Mouse (Mus musculus) erythroblast, embryonic 14.5 days (primary cell): ENCODE measurements around the gene Runx2.

Experiments
- GATA1 ChIP-seq: IDR thresholded peaks from 2 replicates; pipeline ENCODE4 v1.6.1; 2012; ENCODE audit warnings: low read length, inconsistent platforms, mixed read lengths
- TAL1 ChIP-seq: IDR thresholded peaks from 3 replicates; pipeline ENCODE4 v1.6.1; 2012; ENCODE audit warnings: low read length, inconsistent platforms, mixed read lengths

DNA sequence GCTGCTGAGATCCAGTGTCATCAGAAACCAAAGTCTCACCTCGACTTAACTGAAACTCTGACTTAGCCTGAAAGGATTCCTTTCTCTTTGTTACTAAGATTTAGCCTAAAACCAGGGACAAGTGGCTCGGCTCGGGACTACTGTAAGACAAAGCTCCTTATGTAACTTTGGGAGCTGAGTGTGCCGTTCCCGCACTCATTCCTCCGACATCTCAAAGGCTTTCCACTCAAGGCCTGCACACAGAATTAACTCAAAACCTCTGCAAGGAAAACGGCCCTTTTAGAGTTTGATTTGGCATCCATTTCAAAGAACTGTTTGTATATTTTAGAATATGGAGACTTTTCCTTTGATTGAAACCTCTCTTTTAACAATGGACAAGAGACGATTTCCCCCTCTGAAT is 191.3 kb downstream of the Runx2 start:
- TF ChIP-seq GATA1 (no peak), TAL1 (no peak)
